Mouse (Mus musculus): ENCODE results near the gene Cyb561d2. TPM values are rescaled to one million over a fixed set of nuclear protein-coding genes. Genes with fewer than 3 reads are reported as not detected.

Gene Cyb561d2
- polyA plus RNA-seq, 1 experiment: 34.3 TPM

- DNase-seq (ENCODE audit: low read depth): no peak
- no peak for TF ChIP-seq CTCF (IDR thresholded peaks at IDR 0.05; ENCODE audit: borderline replicate concordance, extremely low read depth, insufficient read depth, insufficient read length)
- TF ChIP-seq POLR2A (IDR thresholded peaks at IDR 0.05; ENCODE audit: borderline replicate concordance, extremely low read depth, insufficient read depth, insufficient read length, poor library complexity, severe bottlenecking): no peak
These were observed 31.5 kb downstream of the Cyb561d2 start for GRCm38 (mm10) chr9:107510384-107511100.

- TF ChIP-seq POLR2A (IDR thresholded peaks at IDR 0.05; ENCODE audit: borderline replicate concordance, extremely low read depth, insufficient read depth, insufficient read length, poor library complexity, severe bottlenecking) (no peak), CTCF (IDR thresholded peaks at IDR 0.05; ENCODE audit: borderline replicate concordance, extremely low read depth, insufficient read depth, insufficient read length) (peak; percentile 21; the same call in 1 of the 2 replicates)
- peak; percentile 90 for DNase-seq (ENCODE audit: low read depth)
These were observed 33.7 kb downstream of the Cyb561d2 start for GRCm38 (mm10) chr9:107508266-107508665.

- peak; percentile 80 for DNase-seq (ENCODE audit: low read depth)
- TF ChIP-seq CTCF (IDR thresholded peaks at IDR 0.05; ENCODE audit: borderline replicate concordance, extremely low read depth, insufficient read depth, insufficient read length) (no peak), POLR2A (IDR thresholded peaks at IDR 0.05; ENCODE audit: borderline replicate concordance, extremely low read depth, insufficient read depth, insufficient read length, poor library complexity, severe bottlenecking) (no peak)
These were observed 37.1 kb downstream of the Cyb561d2 start for GRCm38 (mm10) chr9:107504662-107505537.

DNA sequence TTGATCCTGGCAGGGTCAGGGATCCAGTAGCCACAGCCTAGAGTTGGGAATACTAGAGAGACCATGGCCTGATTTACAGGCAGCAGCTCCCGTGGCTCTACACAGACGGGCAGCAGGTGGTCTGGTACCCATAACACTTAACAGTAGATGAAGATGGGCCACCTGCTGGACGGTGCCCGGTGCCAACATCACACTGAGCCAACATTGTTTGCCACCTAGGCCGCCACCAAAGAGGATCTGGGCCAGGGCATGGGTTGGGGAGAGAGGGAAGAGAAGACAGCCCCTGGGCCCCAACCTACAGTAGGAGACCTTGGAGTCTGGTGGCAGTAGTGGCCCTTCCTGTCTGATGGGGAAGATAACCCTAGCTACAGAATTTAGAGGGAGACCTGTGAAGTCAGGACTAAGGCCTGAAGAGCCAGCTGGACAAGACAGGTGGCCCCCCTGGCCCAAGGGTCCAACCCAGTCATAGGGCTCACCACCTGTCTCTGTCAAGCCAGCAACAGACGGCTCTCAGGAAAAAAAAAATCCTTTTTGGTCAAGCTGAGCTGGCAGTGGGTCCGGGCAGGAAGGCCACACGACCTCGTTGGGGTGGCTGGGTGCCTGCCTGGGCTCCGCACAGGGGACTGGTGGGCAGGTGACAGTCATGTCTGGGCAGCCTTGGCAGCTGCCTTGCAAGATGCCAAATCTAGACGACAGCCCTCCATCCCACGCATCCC is 39.7 kb downstream of the Cyb561d2 start:
- no peak for TF ChIP-seq CTCF (IDR thresholded peaks at IDR 0.05; ENCODE audit: borderline replicate concordance, extremely low read depth, insufficient read depth, insufficient read length)
- no peak for DNase-seq (ENCODE audit: low read depth)

- TF ChIP-seq CTCF (IDR thresholded peaks at IDR 0.05; ENCODE audit: borderline replicate concordance, extremely low read depth, insufficient read depth, insufficient read length) (no peak), POLR2A (IDR thresholded peaks at IDR 0.05; ENCODE audit: borderline replicate concordance, extremely low read depth, insufficient read depth, insufficient read length, poor library complexity, severe bottlenecking) (no peak)
- DNase-seq (ENCODE audit: low read depth): no peak
These were observed 41.2 kb downstream of the Cyb561d2 start for GRCm38 (mm10) chr9:107500708-107501286.

GRCm38 (mm10) chr9:107496359-107496758 is 45.6 kb downstream of the Cyb561d2 start:
- DNase-seq (ENCODE audit: low read depth): no peak
- TF ChIP-seq CTCF (IDR thresholded peaks at IDR 0.05; ENCODE audit: borderline replicate concordance, extremely low read depth, insufficient read depth, insufficient read length) (no peak), POLR2A (IDR thresholded peaks at IDR 0.05; ENCODE audit: borderline replicate concordance, extremely low read depth, insufficient read depth, insufficient read length, poor library complexity, severe bottlenecking) (no peak)

DNA sequence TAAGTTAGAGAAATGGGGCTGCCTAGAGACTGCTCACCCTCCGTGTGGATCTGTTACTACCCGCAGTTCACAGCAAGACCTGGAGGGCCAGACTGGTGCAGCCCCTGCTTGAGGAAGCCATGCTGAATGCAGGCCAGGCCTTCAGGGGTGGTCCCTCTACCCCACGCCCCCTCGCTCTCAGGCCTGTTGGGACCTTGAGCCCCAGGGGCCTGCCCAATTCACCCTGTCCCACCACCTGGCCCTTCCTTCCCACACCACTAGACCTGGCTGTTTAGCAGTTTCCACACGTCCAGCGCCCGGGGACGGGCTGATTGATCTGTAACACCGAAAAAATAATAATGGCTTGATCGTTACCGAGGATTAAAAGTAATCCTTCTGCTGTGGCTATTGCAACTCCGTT is 47.8 kb downstream of the Cyb561d2 start:
- TF ChIP-seq POLR2A (IDR thresholded peaks at IDR 0.05; ENCODE audit: borderline replicate concordance, extremely low read depth, insufficient read depth, insufficient read length, poor library complexity, severe bottlenecking) (no peak), CTCF (IDR thresholded peaks at IDR 0.05; ENCODE audit: borderline replicate concordance, extremely low read depth, insufficient read depth, insufficient read length) (no peak)
- DNase-seq (ENCODE audit: low read depth): no peak

DNA sequence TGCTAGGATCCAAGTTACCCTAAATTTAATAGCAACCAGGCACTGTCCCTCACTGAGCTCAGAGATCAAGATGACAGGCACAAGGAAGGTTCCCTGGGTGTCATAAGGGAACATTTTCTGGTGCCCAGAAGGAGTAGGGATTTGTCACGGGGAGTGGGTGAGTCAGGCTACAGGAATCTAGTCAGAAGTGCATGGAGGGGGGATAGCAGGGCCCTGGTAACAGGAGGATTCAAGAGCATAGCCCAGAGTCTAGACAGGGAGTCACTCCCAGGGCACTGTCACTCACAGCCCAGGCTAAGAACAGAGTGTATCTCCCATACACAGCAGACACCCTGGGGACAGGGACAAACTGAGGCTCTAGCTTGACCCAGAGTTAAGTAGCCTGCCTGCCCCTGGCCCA is 48.5 kb downstream of the Cyb561d2 start:
- TF ChIP-seq CTCF (IDR thresholded peaks at IDR 0.05; ENCODE audit: borderline replicate concordance, extremely low read depth, insufficient read depth, insufficient read length): no peak
- no peak for TF ChIP-seq POLR2A (IDR thresholded peaks at IDR 0.05; ENCODE audit: borderline replicate concordance, extremely low read depth, insufficient read depth, insufficient read length, poor library complexity, severe bottlenecking)

GRCm38 (mm10) chr9:107490625-107491024 is 51.4 kb downstream of the Cyb561d2 start:
- TF ChIP-seq CTCF (IDR thresholded peaks at IDR 0.05; ENCODE audit: borderline replicate concordance, extremely low read depth, insufficient read depth, insufficient read length) (no peak), POLR2A (IDR thresholded peaks at IDR 0.05; ENCODE audit: borderline replicate concordance, extremely low read depth, insufficient read depth, insufficient read length, poor library complexity, severe bottlenecking) (no peak)
- no peak for DNase-seq (ENCODE audit: low read depth)

More for the DNA sequence above, 48.5 kb downstream of the Cyb561d2 start:
- no peak for DNase-seq (ENCODE audit: low read depth)

- no peak for TF ChIP-seq CTCF (IDR thresholded peaks at IDR 0.05; ENCODE audit: borderline replicate concordance, extremely low read depth, insufficient read depth, insufficient read length)
- no peak for DNase-seq (ENCODE audit: low read depth)
These were observed 51.8 kb downstream of the Cyb561d2 start for GRCm38 (mm10) chr9:107490146-107490545.

Other genes with a start within 250 kb of the Cyb561d2 start
- 8.7 and 9.2 TPM in 2 replicates for gene Cish, start 246.2 kb downstream of the Cyb561d2 start, polyA plus RNA-seq (2012; rRNA removed)
- 29.5 and 35.9 TPM in 2 replicates for gene Hemk1, start 203.8 kb downstream of the Cyb561d2 start, polyA plus RNA-seq (2012; rRNA removed)
- gene 6430571L13Rik, start 201.6 kb downstream of the Cyb561d2 start, polyA plus RNA-seq (2012; rRNA removed): 6.2 and 8.6 TPM in 2 replicates
- gene Cacna2d2, start 142.6 kb downstream of the Cyb561d2 start, polyA plus RNA-seq (2012; rRNA removed): 105 and 143 TPM in 2 replicates
- 37.3 and 42.1 TPM in 2 replicates for gene Tmem115, start 8.2 kb downstream of the Cyb561d2 start, polyA plus RNA-seq (2012; rRNA removed)
- 74.5 and 109 TPM in 2 replicates for gene Nprl2, start within 50 bp of the Cyb561d2 start, polyA plus RNA-seq (2012; rRNA removed)
- gene Zmynd10, start 5.1 kb upstream of the Cyb561d2 start, polyA plus RNA-seq (2012; rRNA removed): 7.4 and 8.4 TPM in 2 replicates
- gene Rassf1, start 9.4 kb upstream of the Cyb561d2 start, polyA plus RNA-seq (2012; rRNA removed): 31.5 and 34.2 TPM in 2 replicates
- gene Tusc2, start 21.1 kb upstream of the Cyb561d2 start, polyA plus RNA-seq (2012; rRNA removed): 97.6 and 109 TPM in 2 replicates
- gene Hyal2, start 25.8 kb upstream of the Cyb561d2 start, polyA plus RNA-seq (2012; rRNA removed): 50.6 and 55.4 TPM in 2 replicates
- 3.3 and 5.6 TPM in 2 replicates for gene Hyal1, start 34.7 kb upstream of the Cyb561d2 start, polyA plus RNA-seq (2012; rRNA removed)
- 28.8 and 32.4 TPM in 2 replicates for gene Naa80, start 36.7 kb upstream of the Cyb561d2 start, polyA plus RNA-seq (2012; rRNA removed)
- 1.2 and 1.6 TPM in 2 replicates for gene Hyal3, start 38.6 kb upstream of the Cyb561d2 start, polyA plus RNA-seq (2012; rRNA removed)
- 21.4 and 29.6 TPM in 2 replicates for gene Ifrd2, start 45.4 kb upstream of the Cyb561d2 start, polyA plus RNA-seq (2012; rRNA removed)
- gene Sema3b, start 67.0 kb upstream of the Cyb561d2 start, polyA plus RNA-seq (2012; rRNA removed): 3.9 and 6.7 TPM in 2 replicates
- gene Gnai2, start 93.2 kb upstream of the Cyb561d2 start, polyA plus RNA-seq (2012; rRNA removed): 488 and 561 TPM in 2 replicates
- 79.7 and 82.3 TPM in 2 replicates for gene Slc38a3, start 127.3 kb upstream of the Cyb561d2 start, polyA plus RNA-seq (2012; rRNA removed)
- 0.39 and 0.48 TPM in 2 replicates for gene Gnat1, start 137.5 kb upstream of the Cyb561d2 start, polyA plus RNA-seq (2012; rRNA removed)
- 163 and 176 TPM in 2 replicates for gene Sema3f, start 168.3 kb upstream of the Cyb561d2 start, polyA plus RNA-seq (2012; rRNA removed)
- 183 and 228 TPM in 2 replicates for gene Rbm5, start 228.8 kb upstream of the Cyb561d2 start, polyA plus RNA-seq (2012; rRNA removed)

Measured in brain, embryonic 14.5 days (tissue).